Mouse (Mus musculus) cerebellum, postnatal 10 days (tissue): ENCODE data around the gene Fam110c.
"Not testable (repeated sequence)": the region's sequence is repeated elsewhere in the genome, so short reads cannot be mapped to it uniquely, and the experiment has no call there.

ENCODE experiments used
- DNase-seq, 2 experiments: peaks; one replicate each; pipeline ENCODE4 v3.0.0; 2021; ENCODE audit warnings: mixed read lengths in 2 of 2

The Fam110c gene

GRCm38 (mm10) chr12:31073412-31074354, at the start of gene Fam110c:
Gene Fam110c (plus strand): TSS chr12:31073861.
- peak; percentile 25 to 26 for DNase-seq

GRCm38 (mm10) chr12:31026423-31026822, 47.2 kb upstream of the Fam110c start:
- no peak for DNase-seq

- DNase-seq = no peak
Observed at GRCm38 (mm10) chr12:31052066-31052465, 21.6 kb upstream of the Fam110c start.

- no peak for DNase-seq
Observed at GRCm38 (mm10) chr12:31056291-31056864, 17.3 kb upstream of the Fam110c start.

GRCm38 (mm10) chr12:31059393-31059853, 14.2 kb upstream of the Fam110c start:
- DNase-seq = peak; percentile 6 to 9

GRCm38 (mm10) chr12:31060245-31060644, 13.4 kb upstream of the Fam110c start:
- no peak for DNase-seq

- no peak for DNase-seq
Observed at GRCm38 (mm10) chr12:31071222-31071621, 2.4 kb upstream of the Fam110c start.

GRCm38 (mm10) chr12:31074355-31074786, 710 bp downstream of the Fam110c start:
- not testable (repeated sequence) for DNase-seq

- DNase-seq = peak; percentile 8 to 18
Observed at GRCm38 (mm10) chr12:31074839-31075538, 1.3 kb downstream of the Fam110c start.

- DNase-seq = no peak
Observed at GRCm38 (mm10) chr12:31077020-31077419, 3.4 kb downstream of the Fam110c start.

- no peak for DNase-seq
Observed at GRCm38 (mm10) chr12:31078030-31078429, 4.4 kb downstream of the Fam110c start.

GRCm38 (mm10) chr12:31080352-31080751, 6.7 kb downstream of the Fam110c start:
- DNase-seq = no peak

- no peak for DNase-seq
Observed at GRCm38 (mm10) chr12:31080890-31081554, 7.4 kb downstream of the Fam110c start.

- DNase-seq = no peak
Observed at GRCm38 (mm10) chr12:31083007-31083406, 9.3 kb downstream of the Fam110c start.

- no peak for DNase-seq
Observed at GRCm38 (mm10) chr12:31083407-31083806, 9.7 kb downstream of the Fam110c start.

GRCm38 (mm10) chr12:31087060-31087459, 13.4 kb downstream of the Fam110c start:
- DNase-seq = peak; percentile 42 to 50

GRCm38 (mm10) chr12:31090401-31090800, 16.7 kb downstream of the Fam110c start:
- no peak for DNase-seq

- DNase-seq = no peak
Observed at GRCm38 (mm10) chr12:31090882-31091640, 17.4 kb downstream of the Fam110c start.

- DNase-seq = no peak
Observed at GRCm38 (mm10) chr12:31092481-31092880, 18.8 kb downstream of the Fam110c start.

- no peak for DNase-seq
Observed at GRCm38 (mm10) chr12:31097185-31097584, 23.5 kb downstream of the Fam110c start.

- no peak for DNase-seq
Observed at GRCm38 (mm10) chr12:31101190-31101589, 27.5 kb downstream of the Fam110c start.

GRCm38 (mm10) chr12:31101821-31102220, 28.2 kb downstream of the Fam110c start:
- DNase-seq = no peak
